Mouse (Mus musculus) ES-E14 (cell line): ENCODE data around the gene Iqsec1. TPM values are rescaled to one million over a fixed set of nuclear protein-coding genes. Genes with fewer than 3 reads are reported as not detected.

Source experiments
- DNase-seq: peaks from one replicate; pipeline ENCODE4 v3.0.0-alpha.2; 2013; ENCODE audit warnings: low read depth, low spot score
- H3K27ac ChIP-seq: 2 replicates; pipeline ENCODE4 v1.5.1; 2012; ENCODE audit warnings: low read depth, mild to moderate bottlenecking, low read length, moderate library complexity, mixed read lengths; ENCODE audit not compliant: poor library complexity, insufficient read depth, severe bottlenecking
- H3K36me3 ChIP-seq: 2 replicates; pipeline ENCODE4 v1.6.1; 2012; ENCODE audit warnings: mild to moderate bottlenecking, low read length, moderate library complexity, mixed read lengths; ENCODE audit not compliant: control insufficient read depth, poor library complexity, insufficient read depth, severe bottlenecking
- H3K4me1 ChIP-seq, 2 experiments: fragments of 150-350 bp in 1 of 2; sonication (generic) in 1 of 2; 2 replicates each; pipeline ENCODE4 v1.6.1; 2012; ENCODE audit warnings: low read length in 2 of 2, mild to moderate bottlenecking in 1 of 2, mixed read lengths in 1 of 2; ENCODE audit not compliant: control insufficient read depth in 2 of 2, insufficient read depth in 2 of 2, poor library complexity in 1 of 2
- H3K4me3 ChIP-seq, 2 experiments: fragments of 150-350 bp in 1 of 2; sonication (generic) in 1 of 2; 2 replicates each; pipeline ENCODE4 v1.5.1; 2012; ENCODE audit warnings: low read length in 2 of 2, low read depth in 1 of 2, mild to moderate bottlenecking in 1 of 2, mixed read lengths in 1 of 2; ENCODE audit not compliant: insufficient read depth in 1 of 2, poor library complexity in 1 of 2, severe bottlenecking in 1 of 2
- H3K9ac ChIP-seq: 2 replicates; pipeline ENCODE4 v1.6.1; 2012; ENCODE audit warnings: low read depth, mild to moderate bottlenecking, low read length, mixed read lengths; ENCODE audit not compliant: poor library complexity, insufficient read depth, severe bottlenecking
- H3K9me3 ChIP-seq: fragments of 150-350 bp; sonication (generic); 2 replicates; pipeline ENCODE4 v1.6.1; 2012; ENCODE audit warnings: low read depth, mild to moderate bottlenecking, low read length; ENCODE audit not compliant: control insufficient read depth, insufficient read depth
- CHD2 ChIP-seq: IDR thresholded peaks from 2 replicates; pipeline ENCODE4 v1.6.1; 2014; ENCODE audit warnings: mild to moderate bottlenecking, low read depth, low read length, inconsistent platforms
- HCFC1 ChIP-seq: IDR thresholded peaks from 2 replicates; pipeline ENCODE4 v1.6.1; 2012; ENCODE audit warnings: low read length, inconsistent platforms, borderline replicate concordance; ENCODE audit not compliant: insufficient read depth
- MAFK ChIP-seq: IDR thresholded peaks from 2 replicates; pipeline ENCODE4 v1.6.1; 2014; ENCODE audit warnings: mild to moderate bottlenecking, low read depth, low read length, inconsistent platforms; ENCODE audit not compliant: insufficient read depth
- ZC3H11A ChIP-seq: IDR thresholded peaks from 2 replicates; pipeline ENCODE4 v1.6.1; 2012; ENCODE audit warnings: low read depth, mild to moderate bottlenecking, inconsistent platforms, low read length, borderline replicate concordance
- ZNF384 ChIP-seq: IDR thresholded peaks from 2 replicates; pipeline ENCODE4 v1.6.1; 2012; ENCODE audit warnings: low read depth, low read length, inconsistent platforms
- in situ Hi-C, 2 experiments: fragments of 600-800 bp; cut with MboI; formaldehyde crosslinking; loops; one replicate each; pipeline ENCODE4 v1.15.1; 2025; ENCODE audit warnings: low sequenced_read_pairs in 2 of 2, inconsistent platforms in 1 of 2; ENCODE audit not compliant: unreplicated experiment in 2 of 2
- total RNA-seq: library from RNA; depleted of rRNA; stranded (reverse); fragments of 300-350 nt; gene quantifications from 2 replicates; pipeline ENCODE4 v1.2.3, GENCODE M21; 2012

Gene Iqsec1
- total RNA-seq, 1 experiment: 18.8 TPM

- in situ Hi-C loops: no loop called here
- DNase-seq: no peak
- TF ChIP-seq ZNF384: no peak
- no peak for TF ChIP-seq MAFK
- no peak for TF ChIP-seq CHD2
- no peak for TF ChIP-seq HCFC1
- no peak for TF ChIP-seq ZC3H11A
Observed at GRCm38 (mm10) chr6:90815341-90815740, 173.1 kb downstream of the Iqsec1 start.

GRCm38 (mm10) chr6:90813526-90813925 lies 175.0 kb downstream of the Iqsec1 start:
- TF ChIP-seq MAFK (no peak), ZNF384 (no peak), ZC3H11A (no peak), CHD2 (no peak), HCFC1 (no peak)
- DNase-seq: no peak
- Histone ChIP-seq H3K4me1 (no peaks in the 10 kb centered on the region), H3K9me3 (no peaks in the 10 kb centered on the region), H3K4me3 (no peak overlapping the region), H3K36me3 (no peaks in the 10 kb centered on the region), H3K9ac (no peak overlapping the region), H3K27ac (no peak overlapping the region)
- in situ Hi-C loops: no loop called here

More at GRCm38 (mm10) chr6:90815341-90815740, 173.1 kb downstream of the Iqsec1 start:
- H3K9ac ChIP-seq: no peak overlapping the region
- H3K4me3 ChIP-seq: no peak overlapping the region
- no peaks in the 10 kb centered on the region for H3K4me1 ChIP-seq
- H3K36me3 ChIP-seq: no peaks in the 10 kb centered on the region
- no peak overlapping the region for H3K27ac ChIP-seq
- H3K9me3 ChIP-seq: no peaks in the 10 kb centered on the region

- H3K4me1 ChIP-seq: no peaks in the 10 kb centered on the region
- DNase-seq: no peak
- no peak overlapping the region for H3K4me3 ChIP-seq
- H3K36me3 ChIP-seq: no peaks in the 10 kb centered on the region
- H3K9me3 ChIP-seq: no peaks in the 10 kb centered on the region
- no peak overlapping the region for H3K27ac ChIP-seq
- in situ Hi-C loops: no loop called here
- no peak overlapping the region for H3K9ac ChIP-seq
- TF ChIP-seq ZNF384 (no peak), CHD2 (no peak), HCFC1 (no peak)
Observed at GRCm38 (mm10) chr6:90812584-90812983, 175.9 kb downstream of the Iqsec1 start.

GRCm38 (mm10) chr6:90812072-90812471 lies 176.4 kb downstream of the Iqsec1 start:
- Histone ChIP-seq H3K4me1 (no peaks in the 10 kb centered on the region), H3K36me3 (no peaks in the 10 kb centered on the region), H3K27ac (no peak overlapping the region), H3K4me3 (no peak overlapping the region), H3K9ac (no peak overlapping the region), H3K9me3 (no peaks in the 10 kb centered on the region)
- no peak for DNase-seq
- in situ Hi-C loops: no loop called here
- TF ChIP-seq ZNF384 (no peak), CHD2 (no peak), MAFK (no peak), HCFC1 (no peak), ZC3H11A (no peak)

- Histone ChIP-seq H3K4me1 (no peaks in the 10 kb centered on the region), H3K9me3 (no peaks in the 10 kb centered on the region), H3K27ac (no peak overlapping the region), H3K9ac (no peak overlapping the region), H3K36me3 (no peaks in the 10 kb centered on the region), H3K4me3 (no peak overlapping the region)
- DNase-seq: no peak
- in situ Hi-C loops: no loop called here
- TF ChIP-seq MAFK (no peak), HCFC1 (no peak), CHD2 (no peak), ZNF384 (no peak), ZC3H11A (no peak)
Observed at GRCm38 (mm10) chr6:90810576-90810975, 177.9 kb downstream of the Iqsec1 start.
